Mouse (Mus musculus) neural tube, embryonic 11.5 days (tissue): ENCODE measurements at regions not wholly inside any gene's neighbourhood (a gene's known extent, or its start where the extent isn't known, plus 50 kb on each side); places are given as distances from the start of the nearest gene placed in this dataset.
A peak's percentile ranks its signal among the peaks of the same experiment; 100 is the strongest.

Experiments
- ATAC-seq: fragments of 200-750 bp; cut with Nextera tagmentation; 2 replicates; pipeline ENCODE4 v1.8.0; 2017; ENCODE audit warnings: moderate number of reproducible peaks, mild to moderate bottlenecking, moderate TSS enrichment, moderate library complexity; ENCODE audit not compliant: insufficient read depth, low FRiP score, low TSS enrichment
- DNase-seq: peaks from one replicate; pipeline ENCODE4 v3.0.0-alpha.2; 2015; ENCODE audit warnings: low spot score
- H3K27ac ChIP-seq: fragments of 300-500 bp; sonication (generic); 2 replicates; pipeline ENCODE4 v1.5.1; 2014; ENCODE audit warnings: low read depth, mild to moderate bottlenecking, low read length
- H3K27me3 ChIP-seq: fragments of 300-500 bp; sonication (generic); 2 replicates; pipeline ENCODE4 v1.6.1; 2014; ENCODE audit warnings: mild to moderate bottlenecking, low read length, mixed read lengths; ENCODE audit not compliant: control insufficient read depth, insufficient read depth
- H3K36me3 ChIP-seq: fragments of 300-500 bp; sonication (generic); 2 replicates; pipeline ENCODE4 v1.6.1; 2014; ENCODE audit warnings: mild to moderate bottlenecking, low read length, moderate library complexity, mixed read lengths; ENCODE audit not compliant: control insufficient read depth, insufficient read depth
- H3K4me1 ChIP-seq: fragments of 300-500 bp; sonication (generic); 2 replicates; pipeline ENCODE4 v1.6.1; 2014; ENCODE audit warnings: low read length, mixed read lengths; ENCODE audit not compliant: control insufficient read depth, insufficient read depth
- H3K4me2 ChIP-seq: fragments of 300-500 bp; sonication (generic); 2 replicates; pipeline ENCODE4 v1.6.1; 2014; ENCODE audit warnings: low read depth, mild to moderate bottlenecking, moderate library complexity
- H3K4me3 ChIP-seq: fragments of 300-500 bp; sonication (generic); 2 replicates; pipeline ENCODE4 v1.5.1; 2014; ENCODE audit warnings: low read depth, low read length
- H3K9ac ChIP-seq: fragments of 300-500 bp; sonication (generic); 2 replicates; pipeline ENCODE4 v1.6.1; 2014; ENCODE audit warnings: mild to moderate bottlenecking, low read length
- H3K9me3 ChIP-seq: fragments of 300-500 bp; sonication (generic); 2 replicates; pipeline ENCODE4 v1.6.1; 2016; ENCODE audit warnings: low read length; ENCODE audit not compliant: control insufficient read depth
- WGBS: fragments of 180-500 bp; shearing (Covaris S2); extraction: QIAGEN DNeasy Blood & Tissue Kit; methylation state at CpG from one replicate; pipeline ENCODE4 v1.1.7; 2014; 5-methylcytosine and 5-hydroxymethylcytosine counted together

DNA sequence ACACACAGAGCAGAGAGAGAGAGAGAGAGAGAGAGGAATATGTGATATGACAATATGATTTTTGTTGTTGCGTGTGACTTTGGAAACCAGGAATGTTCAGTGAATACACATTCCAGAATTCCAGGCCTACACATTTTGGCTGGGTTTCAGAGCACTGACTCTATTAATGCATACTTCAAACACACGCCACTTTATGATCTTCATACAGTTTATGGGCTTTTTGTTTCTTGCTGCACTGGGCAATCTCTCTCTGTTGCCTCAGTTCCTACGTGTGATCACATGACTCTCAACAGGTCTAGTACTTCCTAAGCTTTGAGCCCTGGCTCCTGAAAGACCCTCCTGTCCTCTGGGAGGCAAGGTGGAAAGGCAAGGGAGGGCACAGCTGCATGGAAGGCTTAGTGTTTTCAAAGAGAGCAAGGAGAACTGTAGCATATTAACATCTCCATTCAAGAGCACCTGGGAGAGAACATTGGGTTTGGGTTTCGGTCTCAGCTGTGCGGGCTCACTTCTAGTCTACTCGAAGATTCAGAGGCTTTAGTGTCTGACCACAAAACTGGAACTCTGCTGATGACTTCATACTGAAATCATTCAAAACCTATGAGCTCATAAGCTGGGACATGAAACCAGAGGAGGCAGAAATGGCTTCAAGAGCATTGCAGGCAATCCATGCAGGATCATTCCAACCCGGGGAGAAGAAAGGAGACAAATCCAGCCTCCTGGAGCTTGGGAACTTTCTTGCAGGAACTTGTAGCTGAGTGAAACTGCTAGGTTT is 87.9 kb upstream of the C1qtnf3 start:
- WGBS, result 92% methylated on average over 7 of the region's 7 CpGs
- H3K4me3 ChIP-seq, result no peak overlapping the region
- H3K27ac ChIP-seq, result no peak overlapping the region
- H3K36me3 ChIP-seq, result no peaks in the 10 kb centered on the region
- H3K27me3 ChIP-seq, result no peaks in the 10 kb centered on the region
- H3K9ac ChIP-seq, result no peak overlapping the region
- 0 out of 2 replicates have a peak, but pooled peaks cover 2% of the 10 kb centered on the region for H3K4me1 ChIP-seq
- H3K4me2 ChIP-seq, result no peak overlapping the region
- ATAC-seq (no peak), DNase-seq (no peak)
- no peaks in the 10 kb centered on the region for H3K9me3 ChIP-seq

DNA sequence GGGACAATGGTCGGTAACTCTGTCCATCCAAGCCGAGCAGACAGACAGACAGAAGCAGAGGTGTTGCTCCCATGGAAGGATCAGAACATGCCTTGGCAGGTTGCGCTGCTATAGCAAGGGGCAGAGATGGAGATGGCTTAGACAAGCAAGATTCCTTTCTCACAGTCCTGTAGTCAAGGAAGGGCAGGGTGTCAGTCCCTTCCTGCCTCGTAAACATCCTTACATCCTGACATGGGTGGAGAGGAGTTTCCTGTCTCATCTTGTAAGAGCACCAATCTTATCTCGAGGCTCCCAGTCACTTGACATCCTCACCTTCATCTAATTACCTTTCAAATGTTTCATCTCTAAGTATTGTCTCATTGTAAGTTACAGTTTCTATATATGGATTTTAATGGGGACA is 87.0 kb upstream of the C1qtnf3 start:
- WGBS, result 83% methylated on average over 5 of the region's 5 CpGs
- DNase-seq, result no peak
- H3K4me1 ChIP-seq, result 0 out of 2 replicates have a peak, but pooled peaks cover 2% of the 10 kb centered on the region
- no peak for ATAC-seq
- H3K9ac ChIP-seq, result no peak overlapping the region
- H3K4me3 ChIP-seq, result no peak overlapping the region
- no peak overlapping the region for H3K27ac ChIP-seq
- no peak overlapping the region for H3K4me2 ChIP-seq
- no peaks in the 10 kb centered on the region for H3K36me3 ChIP-seq
- no peaks in the 10 kb centered on the region for H3K9me3 ChIP-seq
- no peaks in the 10 kb centered on the region for H3K27me3 ChIP-seq

DNA sequence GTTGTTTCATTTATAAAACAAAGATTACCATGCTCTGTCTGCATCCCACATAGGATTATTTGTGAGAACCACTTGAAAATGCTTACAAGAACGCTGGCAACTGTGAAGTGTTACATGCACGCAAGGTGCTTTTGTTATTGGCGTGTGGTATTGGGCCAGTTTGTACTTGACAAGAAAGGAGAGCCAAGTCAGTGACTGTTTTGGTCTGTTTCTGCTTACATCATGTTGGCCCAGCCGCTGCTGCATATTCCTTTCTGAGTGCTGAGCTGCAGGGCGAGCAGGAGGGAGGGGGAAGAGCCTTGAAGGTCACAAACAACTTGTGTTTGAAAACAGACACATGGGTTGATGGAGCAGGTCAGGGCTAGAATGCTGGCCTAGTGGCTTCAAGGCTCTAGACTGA is 85.3 kb upstream of the C1qtnf3 start:
- Histone ChIP-seq H3K9ac (no peak overlapping the region), H3K4me1 (0 out of 2 replicates have a peak, but pooled peaks cover 2% of the 10 kb centered on the region), H3K4me2 (no peak overlapping the region), H3K27ac (no peak overlapping the region), H3K27me3 (no peaks in the 10 kb centered on the region), H3K36me3 (no peaks in the 10 kb centered on the region), H3K4me3 (no peak overlapping the region), H3K9me3 (no peaks in the 10 kb centered on the region)
- WGBS, result 87% methylated on average over 5 of the region's 5 CpGs
- DNase-seq (no peak), ATAC-seq (no peak)

GRCm38 (mm10) chr15:10868115-10868514 is 84.0 kb upstream of the C1qtnf3 start:
- no peak overlapping the region for H3K9ac ChIP-seq
- DNase-seq (no peak), ATAC-seq (no peak)
- no peaks in the 10 kb centered on the region for H3K9me3 ChIP-seq
- no peak overlapping the region for H3K4me2 ChIP-seq
- no peak overlapping the region for H3K27ac ChIP-seq
- H3K36me3 ChIP-seq, result no peaks in the 10 kb centered on the region
- no peak overlapping the region for H3K4me3 ChIP-seq
- H3K27me3 ChIP-seq, result no peaks in the 10 kb centered on the region
- WGBS, result 89% methylated on average over 7 of the region's 7 CpGs
- 0 out of 2 replicates have a peak, but pooled peaks cover 2% of the 10 kb centered on the region for H3K4me1 ChIP-seq

DNA sequence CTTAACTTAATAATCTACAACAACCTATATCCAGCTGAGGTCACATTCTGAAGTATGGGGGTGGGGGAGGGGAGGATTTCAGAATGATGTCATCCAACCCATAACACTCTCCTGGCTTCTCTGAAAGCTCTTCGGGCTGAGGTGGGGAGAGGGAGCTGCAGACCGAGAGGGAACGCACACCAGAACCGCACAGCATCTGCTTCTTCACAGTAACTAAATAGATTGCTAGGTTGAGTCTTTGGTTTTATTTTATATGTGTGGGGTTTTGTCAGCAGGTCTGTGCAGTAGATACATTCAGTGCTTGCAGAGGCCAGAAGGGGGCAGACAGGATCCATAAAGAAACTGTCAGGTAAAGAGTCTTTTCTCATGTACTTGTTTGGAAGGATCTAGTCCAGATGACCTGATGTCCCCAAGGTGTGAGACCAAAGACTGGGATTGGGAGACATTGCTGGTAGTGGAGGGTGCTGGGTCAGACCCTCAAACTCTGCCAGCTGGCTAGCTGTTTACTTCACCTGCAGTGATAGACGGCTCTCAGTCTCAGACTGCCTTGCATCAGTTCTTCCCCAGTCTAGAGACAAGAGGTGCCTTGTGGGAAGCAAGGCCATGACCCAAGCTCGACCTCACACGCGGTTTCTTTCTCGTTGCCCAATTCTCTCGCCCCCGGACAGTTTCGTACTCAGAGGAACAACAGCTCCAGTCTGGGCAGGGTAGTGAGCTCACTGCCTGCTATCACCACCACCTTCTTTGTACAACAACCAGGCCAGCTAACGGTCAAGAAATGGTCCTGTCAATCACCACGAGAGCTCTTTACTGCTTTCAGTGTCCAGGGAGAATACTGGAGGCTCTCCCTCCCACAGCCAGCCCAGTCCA is 83.2 kb upstream of the C1qtnf3 start:
- ATAC-seq (0 out of 2 replicates have a peak, but pooled peaks have one; percentile 12), DNase-seq (peak; percentile 36)
- 0 out of 2 replicates have a peak, but pooled peaks cover 2% of the 10 kb centered on the region for H3K4me1 ChIP-seq
- no peak overlapping the region for H3K9ac ChIP-seq
- H3K27me3 ChIP-seq, result no peaks in the 10 kb centered on the region
- no peak overlapping the region for H3K4me3 ChIP-seq
- no peak overlapping the region for H3K27ac ChIP-seq
- no peaks in the 10 kb centered on the region for H3K36me3 ChIP-seq
- WGBS, result 72% methylated on average over 14 of the region's 14 CpGs
- H3K9me3 ChIP-seq, result no peaks in the 10 kb centered on the region
- H3K4me2 ChIP-seq, result no peak overlapping the region

DNA sequence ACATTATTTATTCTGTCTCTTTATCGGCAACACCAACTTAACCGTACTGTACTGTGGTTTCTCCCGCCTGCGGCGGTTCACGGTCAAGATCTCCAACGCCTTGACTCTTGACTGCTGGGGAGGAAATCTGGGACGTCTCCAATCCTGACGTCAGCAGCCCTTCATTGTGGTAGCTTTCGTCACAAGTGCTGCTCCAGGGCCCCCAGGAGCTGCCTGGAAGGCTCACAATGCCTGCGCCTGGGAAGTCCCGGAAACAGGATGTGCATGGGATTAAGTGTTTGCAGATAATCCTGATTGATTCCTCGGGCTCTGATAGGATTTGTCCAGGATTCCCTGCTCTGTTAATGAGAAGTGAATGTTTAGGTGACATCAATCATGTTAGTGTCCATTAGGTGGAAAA is 82.3 kb upstream of the C1qtnf3 start:
- H3K9ac ChIP-seq, result no peak overlapping the region
- WGBS, result 76% methylated on average over 13 of the region's 13 CpGs
- DNase-seq, result no peak

DNA sequence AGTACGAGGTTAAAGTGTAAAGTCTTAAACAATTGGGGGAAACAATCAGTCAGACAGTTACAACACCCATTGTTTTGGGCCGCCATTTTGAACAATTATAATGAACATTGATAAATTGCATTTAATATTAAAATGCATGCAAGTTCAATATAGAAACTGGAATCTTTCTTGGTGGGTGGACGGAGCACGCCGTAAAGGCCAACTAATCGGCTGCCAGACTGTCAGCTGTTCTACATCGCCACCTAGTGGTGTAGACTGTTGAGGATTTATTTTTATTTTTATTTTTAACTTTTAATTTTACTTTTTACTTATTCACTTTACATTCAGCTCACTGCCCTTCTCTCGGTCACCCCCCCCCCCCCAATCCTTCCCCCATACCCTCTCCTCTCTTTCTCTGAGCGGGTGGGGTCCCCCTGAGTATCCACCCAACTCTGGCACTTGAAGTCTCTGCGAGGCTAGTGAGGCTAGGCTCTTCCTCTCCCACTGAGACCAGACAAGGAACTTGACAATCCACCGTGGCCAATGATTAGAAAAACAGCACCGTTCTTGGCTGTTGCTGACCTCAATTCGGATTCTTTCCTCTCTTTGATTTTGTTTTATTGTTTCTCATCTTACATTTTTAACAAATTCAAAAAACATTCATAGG is 79.7 kb upstream of the C1qtnf3 start:
- no peaks in the 10 kb centered on the region for H3K9me3 ChIP-seq
- H3K4me2 ChIP-seq, result no peak overlapping the region
- ATAC-seq (peak; percentile 63; the same call in 1 of the 2 replicates), DNase-seq (peak; percentile 31)
- no peak overlapping the region for H3K4me3 ChIP-seq
- H3K36me3 ChIP-seq, result no peaks in the 10 kb centered on the region
- H3K4me1 ChIP-seq, result 0 out of 2 replicates have a peak, but pooled peaks cover 2% of the 10 kb centered on the region
- H3K27me3 ChIP-seq, result no peaks in the 10 kb centered on the region
- H3K9ac ChIP-seq, result no peak overlapping the region
- H3K27ac ChIP-seq, result no peak overlapping the region
- WGBS, result 22% methylated on average over 12 of the region's 13 CpGs

More for the DNA sequence above, 82.3 kb upstream of the C1qtnf3 start:
- Histone ChIP-seq H3K9me3 (no peaks in the 10 kb centered on the region), H3K4me1 (0 out of 2 replicates have a peak, but pooled peaks cover 2% of the 10 kb centered on the region), H3K27me3 (no peaks in the 10 kb centered on the region), H3K4me2 (no peak overlapping the region), H3K4me3 (no peak overlapping the region), H3K36me3 (no peaks in the 10 kb centered on the region), H3K27ac (no peak overlapping the region)
- ATAC-seq, result no peak

DNA sequence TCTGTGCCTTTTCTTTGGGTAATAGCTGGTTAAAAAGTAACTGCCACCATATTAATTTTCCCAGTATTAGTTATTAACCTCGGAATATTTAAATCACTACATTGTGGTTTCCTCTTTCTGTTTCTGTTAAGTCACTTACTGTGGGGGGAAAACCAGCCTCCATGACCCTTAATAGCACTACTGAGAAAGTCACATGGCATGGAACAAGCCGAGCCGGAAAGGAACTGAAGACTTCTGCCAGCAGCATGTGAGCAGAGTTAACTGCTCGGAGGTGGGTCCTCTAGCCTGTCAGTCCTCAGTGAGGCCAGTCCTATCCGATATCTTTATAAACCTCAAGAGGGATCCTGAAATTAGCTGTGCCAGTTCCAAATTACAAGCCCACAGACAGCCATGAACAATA is 75.8 kb upstream of the C1qtnf3 start:
- no peaks in the 10 kb centered on the region for H3K9me3 ChIP-seq
- H3K36me3 ChIP-seq, result no peaks in the 10 kb centered on the region
- 76% methylated on average over 5 of the region's 5 CpGs for WGBS
- DNase-seq (no peak), ATAC-seq (no peak)
- no peak overlapping the region for H3K27ac ChIP-seq
- no peak overlapping the region for H3K4me3 ChIP-seq
- no peaks in the 10 kb centered on the region for H3K27me3 ChIP-seq
- no peaks in the 10 kb centered on the region for H3K4me1 ChIP-seq
- no peak overlapping the region for H3K9ac ChIP-seq
- no peak overlapping the region for H3K4me2 ChIP-seq
